Mouse (Mus musculus) lung, embryonic 15.5 days (tissue): ENCODE data around the gene Prr13. TPM values are rescaled to one million over a fixed set of nuclear protein-coding genes. Genes with fewer than 3 reads are reported as not detected.

Experiments used
- ATAC-seq: fragments of 200-750 bp; cut with Nextera tagmentation; 2 replicates; pipeline ENCODE4 v1.8.0; 2017; ENCODE audit warnings: moderate number of reproducible peaks, borderline replicate concordance; ENCODE audit not compliant: low FRiP score, low TSS enrichment; ENCODE audit errors: extremely low read depth
- H3K27ac ChIP-seq: fragments of 300-500 bp; sonication (generic); 2 replicates; pipeline ENCODE4 v1.5.1; 2015; ENCODE audit warnings: moderate library complexity, mild to moderate bottlenecking, inconsistent platforms
- H3K27me3 ChIP-seq: fragments of 300-500 bp; sonication (generic); 2 replicates; pipeline ENCODE4 v1.6.1; 2015; ENCODE audit warnings: inconsistent platforms
- H3K36me3 ChIP-seq: fragments of 300-500 bp; sonication (generic); 2 replicates; pipeline ENCODE4 v1.6.1; 2015; ENCODE audit warnings: inconsistent platforms
- H3K4me1 ChIP-seq: fragments of 300-500 bp; sonication (generic); 2 replicates; pipeline ENCODE4 v1.6.1; 2015; ENCODE audit warnings: inconsistent platforms
- H3K4me2 ChIP-seq: fragments of 300-500 bp; sonication (generic); 2 replicates; pipeline ENCODE4 v1.6.1; 2015; ENCODE audit warnings: inconsistent platforms, mild to moderate bottlenecking, moderate library complexity
- H3K4me3 ChIP-seq: fragments of 300-500 bp; sonication (generic); 2 replicates; pipeline ENCODE4 v1.5.1; 2015; ENCODE audit warnings: mild to moderate bottlenecking, inconsistent platforms
- H3K9ac ChIP-seq: fragments of 300-500 bp; sonication (generic); 2 replicates; pipeline ENCODE4 v1.6.1; 2015; ENCODE audit warnings: inconsistent platforms
- H3K9me3 ChIP-seq: fragments of 300-500 bp; sonication (generic); 2 replicates; pipeline ENCODE4 v1.6.1; 2016; ENCODE audit warnings: inconsistent platforms
- WGBS: fragments of 180-500 bp; shearing (Covaris S2); methylation state at CpG from one replicate; pipeline ENCODE4 v1.1.7; 2015; 5-methylcytosine and 5-hydroxymethylcytosine counted together
- polyA plus RNA-seq: library from polyadenylated mRNA; unstranded; fragments of >200 nt; fragmentation: Nextera tagmentation; extraction: Ambion mirVana; gene quantifications from 2 replicates; pipeline ENCODE4 v1.2.1, GENCODE M21; 2015

Prr13 gene
- polyA plus RNA-seq, 1 experiment from 2014 or later, result 71.4 TPM

DNA sequence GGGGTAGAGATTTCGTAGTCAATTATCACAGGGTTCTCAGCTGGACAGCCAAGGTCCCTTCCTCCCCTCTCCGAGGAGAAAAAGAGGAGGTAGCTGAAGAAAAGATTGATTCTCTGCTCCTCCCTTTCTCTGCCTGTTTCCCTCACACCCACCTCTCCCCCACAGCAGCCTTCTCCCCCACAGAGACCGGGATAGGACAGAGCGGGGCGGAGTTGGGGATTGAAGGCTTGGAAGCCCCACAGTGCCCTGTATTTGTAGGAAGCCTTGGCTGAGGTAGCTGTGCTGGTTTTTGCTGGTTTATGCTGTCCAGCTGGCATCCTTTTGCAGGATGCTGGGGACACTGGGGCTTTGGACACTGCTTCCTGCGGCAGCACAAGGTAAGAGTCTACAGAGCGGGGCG lies 13.7 kb upstream of the Prr13 start, which contains the start of gene Amhr2:
Amhr2 (plus strand) TSS at position 222 of the 400 bp plus-strand sequence.
- H3K9ac ChIP-seq, result no peak within 1 kb of the TSS
- H3K9me3 ChIP-seq, result no peaks in the 10 kb centered on the region
- no peaks in the 10 kb centered on the region for H3K27me3 ChIP-seq
- no peak within 1 kb of the TSS for H3K4me3 ChIP-seq
- no peak within 1 kb of the TSS for H3K27ac ChIP-seq
- no peaks in the 10 kb centered on the region for H3K36me3 ChIP-seq
- no peak; the same call in 1 of the 2 replicates for ATAC-seq
- WGBS, result 56% methylated on average over 8 of the region's 8 CpGs
- no peak within 1 kb of the TSS for H3K4me2 ChIP-seq
- peaks cover 4% of the 10 kb centered on the region; the same call in 1 of the 2 replicates for H3K4me1 ChIP-seq

DNA sequence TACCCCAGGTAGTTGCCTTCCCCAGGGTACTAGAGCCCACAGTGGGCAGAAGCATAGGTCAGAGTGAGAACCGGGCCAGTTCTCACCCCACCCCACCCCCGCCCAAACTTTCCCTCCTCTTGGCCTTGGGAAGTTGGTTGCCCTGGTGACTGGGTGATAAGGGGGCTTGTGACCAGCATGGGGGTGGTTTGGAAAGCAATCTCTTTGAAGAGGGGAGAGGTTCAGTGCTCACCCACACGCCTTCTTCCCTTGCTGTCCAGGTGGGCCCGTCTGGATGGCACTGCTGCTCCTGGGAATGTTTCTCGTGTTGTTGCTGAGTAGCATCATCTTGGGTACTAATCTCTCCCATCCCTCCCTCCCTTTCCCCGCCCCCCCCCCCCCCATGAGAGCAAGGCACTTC lies 12.4 kb upstream of the Prr13 start:
- H3K9ac ChIP-seq, result no peak overlapping the region
- no peaks in the 10 kb centered on the region for H3K9me3 ChIP-seq
- H3K4me3 ChIP-seq, result no peak overlapping the region
- no peak overlapping the region for H3K4me2 ChIP-seq
- no peak for ATAC-seq
- H3K27me3 ChIP-seq, result no peaks in the 10 kb centered on the region
- peaks cover 4% of the 10 kb centered on the region; the same call in 1 of the 2 replicates for H3K4me1 ChIP-seq
- WGBS, result 23% methylated on average over 5 of the region's 6 CpGs
- no peaks in the 10 kb centered on the region for H3K36me3 ChIP-seq
- H3K27ac ChIP-seq, result no peak overlapping the region

DNA sequence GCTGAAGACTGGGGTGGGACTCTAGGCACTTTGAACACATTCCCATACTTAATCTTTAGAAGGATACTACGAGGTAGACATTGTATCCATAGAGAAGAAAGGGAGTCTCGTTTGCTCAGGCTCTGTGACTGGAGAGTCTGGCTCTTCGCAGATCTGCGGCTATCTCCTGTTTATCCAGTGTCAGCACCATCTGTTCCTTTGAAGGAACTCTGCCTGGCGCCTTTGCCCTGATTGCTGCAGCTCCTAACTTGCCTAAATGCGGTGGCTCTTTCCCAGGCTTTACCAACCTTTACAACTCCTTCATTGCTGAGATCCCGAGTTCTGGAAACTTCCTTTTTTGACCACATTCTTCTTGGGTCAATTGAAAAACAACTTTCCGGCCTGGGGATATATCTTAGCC lies 9.5 kb upstream of the Prr13 start:
- no peak for ATAC-seq
- no peaks in the 10 kb centered on the region for H3K36me3 ChIP-seq
- no peaks in the 10 kb centered on the region for H3K9me3 ChIP-seq
- no peak overlapping the region for H3K4me3 ChIP-seq
- H3K27me3 ChIP-seq, result no peaks in the 10 kb centered on the region
- no peak overlapping the region for H3K4me2 ChIP-seq
- H3K9ac ChIP-seq, result no peak overlapping the region
- H3K27ac ChIP-seq, result no peak overlapping the region
- 42% methylated on average over 8 of the region's 8 CpGs for WGBS
- peaks cover 4% of the 10 kb centered on the region for H3K4me1 ChIP-seq

GRCm38 (mm10) chr15:102450928-102451327 lies 7.9 kb upstream of the Prr13 start:
- Histone ChIP-seq H3K27ac (no peak overlapping the region), H3K4me1 (peaks cover 4% of the 10 kb centered on the region), H3K36me3 (no peaks in the 10 kb centered on the region), H3K9ac (no peak overlapping the region), H3K9me3 (no peaks in the 10 kb centered on the region), H3K4me3 (no peak overlapping the region), H3K27me3 (no peaks in the 10 kb centered on the region), H3K4me2 (0 out of 2 replicates have a peak overlapping the region, but pooled peaks have one; percentile 1)
- ATAC-seq, result no peak
- 34% methylated on average over 7 of the region's 7 CpGs for WGBS

DNA sequence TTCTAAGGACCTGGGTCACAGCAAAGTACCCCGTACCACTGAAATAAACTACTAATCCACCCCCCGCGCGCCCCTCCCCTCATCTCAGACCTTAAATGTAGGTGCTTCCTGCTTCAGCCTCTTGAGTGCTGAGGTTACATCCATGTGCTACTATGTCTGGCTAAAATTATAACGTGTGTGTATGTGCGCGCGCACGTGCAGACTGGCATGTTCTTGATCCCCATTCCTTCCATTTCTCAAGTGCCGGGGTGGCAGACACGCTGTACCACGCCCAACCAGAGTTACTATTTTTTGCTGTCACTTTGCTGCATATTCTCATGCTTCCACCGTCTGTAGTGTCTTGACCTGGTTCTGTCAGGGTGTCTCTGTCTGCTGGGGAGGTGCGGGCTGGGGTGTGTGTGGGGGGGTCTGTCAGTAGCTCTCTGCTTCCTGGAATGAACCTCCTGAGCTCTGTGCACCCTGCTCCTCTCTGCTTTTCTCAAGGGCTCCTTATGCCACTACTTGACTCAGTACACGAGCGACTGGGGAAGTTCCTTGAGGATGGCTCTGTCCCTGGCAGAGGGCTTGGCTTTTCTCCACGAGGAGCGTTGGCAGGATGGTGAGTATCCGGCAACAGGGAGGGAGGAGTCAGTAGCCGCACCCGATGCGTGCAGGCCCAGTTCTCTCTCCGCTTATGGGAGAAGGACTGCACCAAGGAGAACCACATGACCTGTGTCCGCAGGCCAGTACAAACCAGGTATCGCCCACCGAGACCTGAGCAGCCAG lies 7.0 kb upstream of the Prr13 start:
- Histone ChIP-seq H3K9ac (no peak overlapping the region), H3K4me1 (no peaks in the 10 kb centered on the region; the same call in 1 of the 2 replicates), H3K27ac (no peak overlapping the region), H3K36me3 (no peaks in the 10 kb centered on the region), H3K9me3 (no peaks in the 10 kb centered on the region), H3K4me2 (no peak overlapping the region), H3K27me3 (no peaks in the 10 kb centered on the region), H3K4me3 (no peak overlapping the region)
- ATAC-seq, result no peak
- WGBS, result 70% methylated on average over 26 of the region's 26 CpGs

- no peaks in the 10 kb centered on the region for H3K27me3 ChIP-seq
- WGBS, result 33% methylated on average over 6 of the region's 6 CpGs
Measured at GRCm38 (mm10) chr15:102455993-102456392, 2.8 kb upstream of the Prr13 start.

DNA sequence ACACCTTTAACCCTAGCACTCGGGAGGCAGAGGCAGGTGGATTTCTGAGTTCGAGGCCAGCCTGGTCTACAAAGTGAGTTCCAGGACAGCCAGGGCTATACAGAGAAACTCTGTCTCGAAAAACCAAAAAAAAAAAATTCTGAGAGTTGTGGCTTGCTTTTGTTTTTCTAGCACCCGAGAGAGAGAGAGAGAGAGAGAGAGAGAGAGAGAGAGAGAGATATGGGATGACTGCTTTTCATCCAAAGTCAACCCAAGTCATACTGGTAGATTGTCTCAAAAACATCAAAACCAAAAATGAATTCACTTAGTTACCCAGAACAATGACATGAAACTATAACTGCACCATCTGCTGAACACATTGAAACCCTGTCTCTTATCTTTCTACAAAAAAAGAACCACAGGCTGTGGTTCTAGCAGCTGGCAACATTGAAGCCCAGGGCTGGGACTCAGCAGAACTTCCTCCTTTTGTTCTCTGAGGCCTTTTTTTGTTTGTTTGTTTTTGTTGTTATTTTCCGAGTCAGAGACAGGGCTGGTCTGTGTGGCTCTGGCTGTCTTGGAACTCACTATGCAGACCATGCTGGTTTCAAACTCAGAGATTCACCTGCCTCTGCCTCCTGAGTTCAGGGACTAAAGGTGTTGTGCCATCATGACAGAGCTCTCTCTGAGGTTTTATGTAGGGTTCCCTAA lies 635 bp upstream of the Prr13 start:
- Histone ChIP-seq H3K27me3 (no peaks in the 10 kb centered on the region), H3K27ac (no peak overlapping the region), H3K9ac (no peak overlapping the region), H3K4me3 (peak overlapping the region; percentile 48), H3K4me1 (0 out of 2 replicates have a peak, but pooled peaks cover 3% of the 10 kb centered on the region), H3K36me3 (no peaks in the 10 kb centered on the region), H3K4me2 (peak overlapping the region; percentile 73), H3K9me3 (no peaks in the 10 kb centered on the region)
- ATAC-seq, result no peak
- WGBS, result 66% methylated on average over 5 of the region's 5 CpGs

More at GRCm38 (mm10) chr15:102455993-102456392, 2.8 kb upstream of the Prr13 start:
- Histone ChIP-seq H3K36me3 (no peaks in the 10 kb centered on the region), H3K4me2 (no peak overlapping the region), H3K9me3 (no peaks in the 10 kb centered on the region), H3K4me1 (peaks cover 3% of the 10 kb centered on the region; the same call in 1 of the 2 replicates), H3K9ac (no peak overlapping the region), H3K27ac (no peak overlapping the region), H3K4me3 (no peak overlapping the region)
- no peak for ATAC-seq

GRCm38 (mm10) chr15:102459381-102459780 lies 553 bp downstream of the Prr13 start:
- H3K4me1 ChIP-seq, result 0 out of 2 replicates have a peak, but pooled peaks cover 3% of the 10 kb centered on the region
- H3K4me2 ChIP-seq, result peak overlapping the region; percentile 73
- ATAC-seq, result no peak; the same call in 1 of the 2 replicates
- 23% methylated on average over 6 of the region's 6 CpGs for WGBS
- no peaks in the 10 kb centered on the region for H3K27me3 ChIP-seq
- no peaks in the 10 kb centered on the region for H3K9me3 ChIP-seq
- H3K9ac ChIP-seq, result peak overlapping the region; percentile 38
- peak overlapping the region; percentile 48 for H3K4me3 ChIP-seq
- H3K36me3 ChIP-seq, result no peaks in the 10 kb centered on the region
- no peak overlapping the region for H3K27ac ChIP-seq

DNA sequence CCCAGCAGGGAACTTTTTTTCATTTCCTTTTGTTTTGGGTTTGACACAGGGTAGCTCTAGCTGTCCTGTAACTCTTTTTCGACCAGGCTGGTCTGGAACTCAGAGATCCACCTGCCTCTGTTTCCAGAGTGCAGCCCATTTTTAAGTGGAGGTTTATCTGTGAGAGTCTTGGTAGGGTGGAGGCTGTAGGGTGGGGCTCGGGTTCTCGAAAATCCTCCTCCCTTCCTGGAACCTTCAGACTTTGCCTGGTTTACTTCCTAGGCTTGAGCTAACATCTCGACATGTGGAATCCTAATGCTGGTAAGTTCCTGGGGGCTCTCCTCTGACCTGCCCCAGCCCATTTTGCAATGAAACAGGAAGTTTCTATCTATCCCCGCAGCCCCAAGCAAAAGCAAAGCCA lies 1.0 kb downstream of the Prr13 start:
- Histone ChIP-seq H3K4me1 (0 out of 2 replicates have a peak, but pooled peaks cover 3% of the 10 kb centered on the region), H3K9ac (no peak overlapping the region), H3K27me3 (no peaks in the 10 kb centered on the region), H3K36me3 (no peaks in the 10 kb centered on the region), H3K4me2 (peak overlapping the region; percentile 73), H3K9me3 (no peaks in the 10 kb centered on the region), H3K27ac (no peak overlapping the region), H3K4me3 (peak overlapping the region; percentile 48; the same call in 1 of the 2 replicates)
- ATAC-seq, result no peak
- WGBS, result 45% methylated on average over 5 of the region's 5 CpGs

GRCm38 (mm10) chr15:102460409-102460808 lies 1.6 kb downstream of the Prr13 start:
- H3K27ac ChIP-seq, result no peak overlapping the region
- WGBS, result 77% methylated on average over 12 of the region's 12 CpGs
- no peak overlapping the region for H3K4me3 ChIP-seq
- no peaks in the 10 kb centered on the region for H3K9me3 ChIP-seq
- H3K4me1 ChIP-seq, result 0 out of 2 replicates have a peak, but pooled peaks cover 3% of the 10 kb centered on the region
- 0 out of 2 replicates have a peak overlapping the region, but pooled peaks have one; percentile 4 for H3K4me2 ChIP-seq
- ATAC-seq, result no peak
- H3K27me3 ChIP-seq, result no peaks in the 10 kb centered on the region
- H3K9ac ChIP-seq, result no peak overlapping the region
- H3K36me3 ChIP-seq, result no peaks in the 10 kb centered on the region

GRCm38 (mm10) chr15:102460971-102461370 lies 2.1 kb downstream of the Prr13 start:
- Histone ChIP-seq H3K4me1 (0 out of 2 replicates have a peak, but pooled peaks cover 3% of the 10 kb centered on the region), H3K27ac (no peak overlapping the region), H3K9me3 (no peaks in the 10 kb centered on the region), H3K36me3 (no peaks in the 10 kb centered on the region), H3K9ac (no peak overlapping the region), H3K4me3 (no peak overlapping the region), H3K27me3 (no peaks in the 10 kb centered on the region), H3K4me2 (0 out of 2 replicates have a peak overlapping the region, but pooled peaks have one; percentile 4)
- WGBS, result 52% methylated on average over 4 of the region's 4 CpGs
- ATAC-seq, result no peak
